Mouse (Mus musculus) brain, embryonic 14.5 days (tissue): ENCODE data around the gene Exoc4. TPM values are rescaled to one million over a fixed set of nuclear protein-coding genes. Genes with fewer than 3 reads are reported as not detected.

Source experiments
- DNase-seq: peaks from one replicate; pipeline ENCODE4 v3.0.0-alpha.2; 2011; ENCODE audit warnings: low read depth
- CTCF ChIP-seq: fragments of 200-500 bp; IDR thresholded peaks from 2 replicates; pipeline ENCODE4 v1.5.1; 2012; ENCODE audit warnings: inconsistent platforms, mild to moderate bottlenecking, moderate library complexity, borderline replicate concordance; ENCODE audit not compliant: insufficient read depth, insufficient read length; ENCODE audit errors: extremely low read depth
- POLR2A ChIP-seq: fragments of 200-500 bp; IDR thresholded peaks from 2 replicates; pipeline ENCODE4 v1.6.1; 2012; ENCODE audit warnings: mild to moderate bottlenecking, inconsistent platforms, borderline replicate concordance; ENCODE audit not compliant: poor library complexity, insufficient read depth, insufficient read length, severe bottlenecking; ENCODE audit errors: extremely low read depth
- polyA plus RNA-seq: library from polyadenylated mRNA; depleted of rRNA; stranded (reverse); fragments of >200 nt; gene quantifications from 2 replicates; pipeline ENCODE4 v1.2.3, GENCODE M21; 2012

Gene Exoc4
- polyA plus RNA-seq, 1 experiment: 31.5 TPM

DNA sequence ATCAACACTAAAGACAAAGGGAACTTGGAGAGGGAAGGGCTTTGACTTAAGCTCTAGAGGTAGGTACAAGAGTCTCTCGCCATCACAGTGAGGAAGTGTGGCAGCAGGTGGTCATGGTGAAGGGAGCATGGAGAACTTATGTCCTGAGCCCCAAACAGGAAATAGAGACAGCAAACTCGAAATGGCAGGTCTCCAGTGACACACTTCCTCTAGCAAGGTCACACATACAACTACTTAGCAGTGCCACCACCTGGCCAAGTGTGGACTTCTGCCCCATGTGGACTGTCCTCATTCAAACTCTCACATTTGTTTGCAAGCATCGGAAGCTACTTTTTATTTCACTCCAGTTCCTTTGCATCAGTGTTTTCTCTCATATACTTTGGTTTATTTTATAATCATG is 74.0 kb downstream of the Exoc4 start:
- DNase-seq: no peak
- TF ChIP-seq POLR2A: no peak
- no peak for TF ChIP-seq CTCF

DNA sequence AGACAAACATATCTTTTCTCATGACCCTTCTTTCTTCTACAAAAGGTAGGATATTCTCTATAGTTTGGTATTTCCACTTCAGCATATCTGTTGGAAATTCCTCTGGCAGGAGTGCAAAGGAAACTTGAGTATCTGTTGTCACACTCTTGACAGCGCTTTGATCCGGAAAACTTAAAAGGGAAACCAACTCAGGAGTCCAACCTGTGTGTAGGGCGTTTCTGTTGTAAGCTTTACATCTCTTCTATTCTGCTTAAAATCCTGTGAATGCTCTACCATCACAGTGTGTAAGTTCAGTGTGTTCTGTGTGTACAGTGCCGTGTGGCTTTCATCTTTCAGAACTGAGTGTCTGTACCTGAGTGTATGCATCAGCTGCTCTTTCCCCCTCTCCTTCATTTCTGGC is 74.5 kb downstream of the Exoc4 start:
- TF ChIP-seq POLR2A (no peak), CTCF (no peak)
- DNase-seq: no peak

DNA sequence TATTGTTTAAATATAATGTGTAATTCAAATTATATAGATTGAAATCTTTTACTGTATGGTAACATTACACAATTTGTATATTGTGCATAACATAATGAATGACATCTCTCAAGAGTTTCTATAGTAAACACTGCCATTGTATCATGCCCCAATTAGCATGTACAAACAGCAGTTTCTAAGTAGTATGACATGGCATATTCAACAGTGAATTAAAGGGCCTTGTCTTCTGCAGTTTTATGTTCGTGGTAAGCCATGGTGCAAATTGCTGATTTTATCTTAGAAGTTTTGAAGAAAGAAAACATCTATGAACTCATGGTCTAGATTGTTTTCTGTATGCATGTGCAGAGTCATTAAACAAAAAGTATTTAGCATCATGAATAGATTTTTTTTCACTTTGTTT is 79.4 kb downstream of the Exoc4 start:
- DNase-seq: no peak
- TF ChIP-seq POLR2A (no peak), CTCF (no peak)

DNA sequence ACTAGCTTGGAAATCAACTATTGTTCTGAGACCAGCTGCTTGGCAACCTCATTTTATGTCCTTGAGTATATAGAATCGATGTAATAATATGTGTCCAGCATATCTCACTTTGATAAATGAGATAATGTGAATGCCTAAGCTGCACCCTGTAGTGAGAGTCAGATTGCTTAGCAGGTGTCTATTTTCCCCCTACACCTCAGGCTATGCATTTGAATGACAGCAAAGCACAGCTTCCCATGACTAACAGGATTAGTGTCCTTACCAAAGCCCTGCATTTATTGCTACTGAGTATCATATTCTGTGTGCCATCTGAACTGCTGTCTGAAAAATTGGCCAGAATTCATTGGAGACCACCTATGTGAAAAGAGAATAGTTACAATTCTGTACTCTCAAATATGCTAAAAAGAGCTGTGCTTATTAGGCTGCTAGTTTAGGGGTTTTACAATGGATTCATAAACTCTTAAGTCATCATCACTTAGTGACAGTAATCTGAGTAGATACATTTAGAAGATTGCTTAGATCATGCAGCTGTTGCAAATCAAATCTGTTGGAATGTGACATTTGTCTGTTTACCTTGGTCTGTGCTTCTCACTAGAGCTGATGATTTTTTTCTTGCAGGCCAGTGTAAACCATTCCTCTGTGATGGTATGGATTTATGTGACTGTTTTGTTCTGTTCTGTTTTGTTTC is 98.3 kb downstream of the Exoc4 start:
- TF ChIP-seq CTCF (no peak), POLR2A (no peak)
- DNase-seq: peak; percentile 67

DNA sequence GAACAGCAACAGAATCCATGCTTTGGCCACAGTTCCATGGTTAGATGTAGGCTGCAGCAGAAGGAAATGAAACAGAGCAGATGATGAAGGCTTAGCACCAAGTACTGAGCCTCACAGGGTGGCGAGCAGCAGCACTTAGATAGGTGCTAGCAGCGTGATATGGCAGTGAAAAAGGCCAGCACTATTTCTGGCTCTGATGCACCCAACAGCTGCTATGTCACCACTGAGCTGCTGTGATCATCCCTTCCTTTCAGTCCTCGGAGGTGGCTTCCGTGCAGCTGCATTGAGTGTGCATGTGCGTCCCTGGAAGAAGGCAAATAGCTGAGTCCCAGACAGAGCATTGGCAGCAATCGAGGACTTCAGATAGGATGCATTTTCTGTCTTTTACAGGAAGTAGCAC is 112.7 kb downstream of the Exoc4 start:
- DNase-seq: peak; percentile 38
- TF ChIP-seq POLR2A (no peak), CTCF (no peak)

DNA sequence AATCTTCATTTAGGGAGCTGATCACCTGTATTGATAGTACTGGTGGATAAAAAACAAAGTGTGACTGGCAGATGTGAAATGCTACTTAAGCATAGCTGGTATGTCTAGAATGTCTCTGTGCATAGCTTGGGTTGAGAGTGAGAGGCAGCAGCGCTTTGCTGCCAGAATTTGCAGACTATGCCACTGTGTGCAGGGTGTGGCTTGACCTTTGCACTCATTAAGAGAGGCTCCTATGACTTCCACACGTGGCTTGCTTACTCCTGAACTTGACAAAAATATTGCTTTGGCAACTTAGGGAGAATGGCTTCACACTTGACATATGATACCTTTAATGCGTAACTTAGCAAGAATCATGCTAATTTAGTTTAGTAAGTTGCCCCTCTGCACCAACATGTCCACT is 131.6 kb downstream of the Exoc4 start:
- DNase-seq: no peak
- TF ChIP-seq POLR2A (no peak), CTCF (no peak)

DNA sequence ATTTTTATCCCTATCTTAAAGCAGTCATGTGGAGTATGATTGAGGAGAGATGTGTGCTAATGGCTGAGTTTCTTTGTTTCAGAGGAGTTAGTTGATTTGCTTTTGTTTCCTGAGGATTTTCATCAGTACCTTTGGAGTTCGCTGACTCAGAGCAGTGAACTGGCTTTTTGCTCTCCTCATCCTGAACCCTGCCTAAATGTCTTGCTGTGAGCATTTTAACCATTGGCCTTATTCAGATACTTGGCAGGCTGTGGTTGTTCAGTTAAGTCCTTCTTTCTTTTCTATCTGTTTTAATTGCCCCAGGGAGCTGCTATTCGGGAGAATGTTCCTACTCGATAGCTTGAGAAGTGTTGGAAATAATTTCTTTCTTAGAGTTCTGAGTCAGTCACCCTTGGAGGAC is 133.3 kb downstream of the Exoc4 start:
- TF ChIP-seq POLR2A (no peak), CTCF (no peak)
- peak; percentile 19 for DNase-seq

DNA sequence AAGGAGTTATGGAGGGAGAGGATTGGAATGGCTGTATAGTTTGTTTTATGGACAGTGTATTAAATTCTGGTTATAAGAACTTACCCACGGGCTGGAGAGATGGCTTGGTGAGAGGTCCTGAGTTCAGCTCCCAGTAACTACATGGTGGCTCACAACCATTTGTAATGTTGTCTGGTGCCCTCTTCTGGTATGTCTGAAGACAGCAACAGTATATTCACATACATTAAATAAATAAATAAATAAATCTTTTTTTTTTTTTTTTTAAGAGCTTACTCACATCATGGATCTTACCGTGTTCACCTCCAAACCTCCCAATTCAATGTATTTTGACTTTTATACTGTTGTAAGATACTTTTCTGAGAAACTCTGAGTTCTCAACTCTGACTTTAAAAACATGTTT is 143.1 kb downstream of the Exoc4 start:
- no peak for DNase-seq
- TF ChIP-seq CTCF (no peak), POLR2A (no peak)

DNA sequence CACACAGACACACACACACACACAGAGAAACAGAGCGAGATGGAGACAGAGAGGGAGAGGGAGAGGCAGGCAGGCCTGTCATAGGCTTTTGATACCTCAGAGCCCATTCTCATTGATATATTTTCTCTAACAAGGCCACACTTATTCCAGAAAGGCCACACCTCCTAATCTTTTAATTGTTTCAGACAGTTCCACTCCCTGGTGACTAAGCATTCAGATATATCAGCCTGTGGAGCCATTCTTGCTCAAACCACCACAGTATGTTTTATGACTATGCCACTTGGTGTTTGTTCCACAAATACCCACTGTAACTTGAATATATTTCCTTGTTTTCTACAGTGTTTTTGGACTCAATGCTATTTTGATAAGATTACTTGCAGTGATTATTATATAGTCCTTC is 150.6 kb downstream of the Exoc4 start:
- TF ChIP-seq CTCF: no peak
- TF ChIP-seq POLR2A: no peak
- no peak for DNase-seq

DNA sequence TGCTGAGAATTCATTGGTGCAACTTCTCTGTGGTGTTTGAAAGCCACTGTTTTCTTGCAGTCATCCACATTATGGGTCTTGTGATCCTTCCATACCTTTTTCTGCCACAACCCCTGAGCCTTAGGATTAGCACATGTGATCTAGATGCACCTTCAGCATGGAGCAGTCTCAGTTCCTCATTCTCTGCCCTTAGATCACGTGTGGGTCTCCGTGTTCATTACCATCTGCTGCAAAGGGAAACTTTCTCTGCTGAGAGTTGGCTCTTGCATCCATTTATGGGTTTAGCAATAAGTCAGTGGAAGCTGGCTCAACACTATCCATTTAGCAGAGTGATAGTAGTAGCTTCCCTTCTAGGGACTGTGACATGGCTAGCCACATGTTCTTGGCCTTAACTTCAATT is 152.3 kb downstream of the Exoc4 start:
- TF ChIP-seq CTCF: no peak
- TF ChIP-seq POLR2A: no peak
- DNase-seq: no peak

DNA sequence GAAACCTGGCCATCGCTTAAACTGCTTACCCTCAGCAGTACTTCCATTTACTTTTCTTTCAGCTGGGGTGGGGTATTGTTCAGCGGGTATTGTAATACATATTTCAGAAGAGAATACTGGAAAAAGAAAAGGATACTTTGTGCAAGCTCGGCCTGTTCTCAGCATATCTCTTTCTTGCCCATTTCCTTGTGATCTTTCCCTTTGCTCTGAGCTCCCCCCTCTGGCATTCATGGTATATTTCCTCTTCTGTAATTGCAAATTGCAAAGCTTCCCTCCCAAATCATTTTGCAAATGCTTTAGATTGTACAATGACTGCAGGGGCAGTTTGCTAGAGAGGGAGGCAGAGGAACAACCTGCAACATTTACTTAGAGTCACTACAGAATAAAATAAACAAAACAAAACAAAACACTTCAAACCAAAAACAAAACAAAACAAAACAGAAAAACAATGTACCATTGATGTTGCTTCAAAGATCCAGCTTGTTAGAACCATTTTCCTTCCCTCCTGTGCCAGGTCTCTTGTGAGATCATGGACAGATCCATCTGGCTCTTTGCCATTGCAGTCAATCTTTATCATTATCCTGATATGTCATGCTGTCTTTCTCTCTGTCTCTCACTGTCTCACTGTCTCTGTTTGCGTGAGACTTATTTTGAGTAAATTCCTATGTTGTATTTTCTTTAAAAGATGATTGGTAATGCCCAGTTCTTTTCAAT is 156.8 kb downstream of the Exoc4 start:
- peak; percentile 89 for DNase-seq
- TF ChIP-seq POLR2A (no peak), CTCF (peak; percentile 47; the same call in 1 of the 2 replicates)

DNA sequence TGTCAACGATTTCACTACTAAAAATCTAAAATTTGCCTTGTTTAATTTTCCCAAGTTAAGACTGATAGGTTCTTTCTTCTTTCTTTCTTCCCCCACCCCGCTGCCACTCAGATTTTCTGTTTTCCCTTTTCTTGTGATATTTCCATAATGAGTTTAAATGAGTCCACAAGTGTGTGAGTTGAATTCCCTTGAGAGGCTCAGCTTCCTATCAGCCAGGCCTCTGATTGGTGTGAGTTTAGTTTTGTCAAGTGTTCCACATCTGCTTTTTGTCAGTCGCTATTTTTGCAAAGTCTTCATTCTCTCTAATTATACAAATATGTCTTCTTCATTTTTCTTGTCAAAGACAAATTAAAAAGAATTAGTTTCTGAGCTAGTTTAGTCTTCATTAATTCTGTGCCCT is 160.7 kb downstream of the Exoc4 start:
- DNase-seq: no peak
- TF ChIP-seq POLR2A (no peak), CTCF (no peak)
